Comparison of ENCODE assay signal across 9 mouse cellular contexts in the genomic region with DNA sequence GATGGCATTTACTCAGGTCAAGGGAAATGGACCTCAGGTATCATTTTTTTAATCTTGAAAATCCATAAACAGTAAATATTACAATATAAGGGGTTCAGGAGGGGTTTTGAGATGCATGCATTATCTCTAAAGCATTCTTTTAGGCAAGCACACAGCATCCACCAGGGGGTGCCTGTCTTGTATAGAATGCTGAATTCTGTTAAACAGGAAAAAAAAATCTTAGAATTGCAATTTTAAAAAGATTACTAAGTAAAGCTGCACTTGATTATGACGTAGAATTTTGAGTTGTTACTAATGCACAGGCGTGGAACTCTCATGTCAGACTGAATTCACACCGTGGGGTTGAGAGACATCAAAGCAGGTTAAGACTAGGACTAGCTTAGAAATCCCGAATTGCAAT.
DNase-seq lines count a peak whose midpoint lies in the region; ATAC-seq lines count a peak whose summit lies in the region.
"Had no signal": no experiment of that assay in that cellular context is flagged by ENCODE, and none has a peak within 500 bp of the region (broad histone marks: within the 10 kb centered on the region; RNA-seq: fewer than 3 reads in every experiment).

No protein-coding gene starts in this region.

- H3K4me1 ChIP-seq in limb, embryonic 11.5 days (ENCODE audit: control insufficient read depth, insufficient read depth, low read length) = no peaks in the 10 kb centered on the region
- H3K4me1 ChIP-seq in limb, embryonic 10.5 days = no peaks in the 10 kb centered on the region
- H3K4me1 ChIP-seq: embryonic facial prominence, embryonic 12.5 days had no signal

- 54% methylated on average over 4 of the region's 4 CpGs for WGBS in limb, embryonic 11.5 days
- WGBS in limb, embryonic 10.5 days = 60% methylated on average over 4 of the region's 4 CpGs

- intact Hi-C loops in heart, postnatal 36 days (cut with DNase I) = no loop called here

- H3K4me2 ChIP-seq in limb, embryonic 11.5 days (ENCODE audit: low read depth, severe bottlenecking) = no peak overlapping the region
- H3K4me2 ChIP-seq: embryonic facial prominence, embryonic 12.5 days had no signal

- no peaks in the 10 kb centered on the region for H3K27me3 ChIP-seq in limb, embryonic 11.5 days (ENCODE audit: control insufficient read depth, insufficient read depth, low read length)
- H3K27me3 ChIP-seq in limb, embryonic 10.5 days (ENCODE audit: low read depth, poor library complexity, severe bottlenecking) = no peaks in the 10 kb centered on the region
- H3K27me3 ChIP-seq: embryonic facial prominence, embryonic 12.5 days had no signal

- no peaks in the 10 kb centered on the region for H3K36me3 ChIP-seq in limb, embryonic 11.5 days (ENCODE audit: control insufficient read depth, insufficient read depth, low read length)
- no peaks in the 10 kb centered on the region for H3K36me3 ChIP-seq in limb, embryonic 10.5 days
- H3K36me3 ChIP-seq: embryonic facial prominence, embryonic 12.5 days had no signal

- no peak for ATAC-seq in limb, embryonic 11.5 days (ENCODE audit: insufficient number of reproducible peaks, low FRiP score, low TSS enrichment, low read depth)

- no peaks in the 10 kb centered on the region for H3K9me3 ChIP-seq in limb, embryonic 11.5 days (ENCODE audit: control insufficient read depth, low read length)
- no peaks in the 10 kb centered on the region for H3K9me3 ChIP-seq in limb, embryonic 10.5 days (replicated peaks)
- H3K9me3 ChIP-seq: embryonic facial prominence, embryonic 12.5 days had no signal

- H3K27ac ChIP-seq in limb, embryonic 11.5 days (replicated peaks; ENCODE audit: low read depth, low read length) = no peak overlapping the region
- H3K27ac ChIP-seq in limb, embryonic 10.5 days = no peak overlapping the region
- H3K27ac ChIP-seq: embryonic facial prominence, embryonic 12.5 days had no signal

- no peak overlapping the region for H3K4me3 ChIP-seq in limb, embryonic 11.5 days (ENCODE audit: low read depth, low read length)
- no peak overlapping the region for H3K4me3 ChIP-seq in limb, embryonic 10.5 days
- H3K4me3 ChIP-seq: embryonic facial prominence, embryonic 12.5 days had no signal

- no peak overlapping the region for H3K9ac ChIP-seq in limb, embryonic 11.5 days (ENCODE audit: low read length)
- H3K9ac ChIP-seq: embryonic facial prominence, embryonic 12.5 days had no signal

- DNase-seq in limb, embryonic 11.5 days (ENCODE audit: low spot score) = peak; percentile 20
- no peak for DNase-seq in limb, embryonic 10.5 days (ENCODE audit: low spot score)
- peak; percentile 9 for DNase-seq in R1 (ENCODE audit: low read depth, low spot score)
- DNase-seq in layer of hippocampus, adult 18-20 months (ENCODE audit: low spot score in 2 of 2) = peak; percentile 0 to 38
- DNase-seq in right cerebral cortex, adult 2 months (ENCODE audit: low spot score in 2 of 2) = peak; percentile 43 to 51
- DNase-seq in adipocyte (ENCODE audit: low spot score) = no peak
- DNase-seq in adrenal gland, postnatal 14 days = no peak
- DNase-seq in heart, postnatal 36 days = no peak

Comparison
In these comparisons a context has a peak if more than half of its experiments do, and no peak if none do; other contexts are left out.
1. DNase-seq: peak in limb, embryonic 11.5 days (single experiment), R1 (single experiment), layer of hippocampus, adult 18-20 months (2 of 2) and right cerebral cortex, adult 2 months (2 of 2); none in limb, embryonic 10.5 days (single experiment), adipocyte (single experiment), adrenal gland, postnatal 14 days (single experiment) and heart, postnatal 36 days (0 of 2).